Comparison of ENCODE assay signal across 8 mouse cellular contexts in genomic region chr11:84826185-84826584, GRCm38 (mm10). TPM values are rescaled to one million over a fixed set of nuclear protein-coding genes. Genes with fewer than 3 reads are reported as not detected.
DNase-seq lines count a peak whose midpoint lies in the region; ATAC-seq lines count a peak whose summit lies in the region.

No protein-coding gene starts in this region.

- H3K4me3 ChIP-seq in brown adipose tissue, adult 24 weeks (ENCODE audit: insufficient read depth, low read depth, low read length) = no peak overlapping the region

- H3K4me1 ChIP-seq in brown adipose tissue, adult 24 weeks (ENCODE audit: control insufficient read depth, insufficient read depth, insufficient read length, low read length) = peaks cover 6% of the 10 kb centered on the region

- peak; percentile 48 for ATAC-seq in frontal cortex, adult (ENCODE audit: low TSS enrichment)
- no peak for ATAC-seq in granulocyte monocyte progenitor cell, adult 5-6 weeks (replicated peaks; ENCODE audit: poor library complexity, severe bottlenecking)

- peak overlapping the region; percentile 84 for H3K27ac ChIP-seq in brown adipose tissue, adult 24 weeks (replicated peaks; ENCODE audit: low read depth, low read length)

- no peak for DNase-seq in frontal cortex, postnatal 25 days (ENCODE audit: low spot score in 2 of 2)
- peak; percentile 65 for DNase-seq in heart, adult 8-10 months (ENCODE audit: low spot score)
- DNase-seq in layer of hippocampus, adult 11-12 months (ENCODE audit: low spot score) = peak; percentile 49
- peak; percentile 62 for DNase-seq in lung, postnatal 10 days
- no peak for DNase-seq in thymus, postnatal 14 days

RNA-seq across cellular contexts. Expression of gene Dhrs11, which starts 2.6 kb away (rescaled TPM):
- polyA plus RNA-seq in brown adipose tissue, adult 24 weeks (2012; ENCODE audit: insufficient read depth, insufficient read length, missing spikeins) = 18.6 and 22.3 TPM in 2 replicates
- 100 to 1,000 TPM; 104 to 123 (median 113) TPM for total RNA-seq in heart, adult 8-10 months (2022)
- total RNA-seq in granulocyte monocyte progenitor cell, adult 5-6 weeks (2014; fragmentation: Nextera tagmentation) = 20.6 and 38.4 TPM in 2 replicates
- total RNA-seq in granulocyte monocyte progenitor cell, adult 5-6 weeks (2017) = 14.9 and 15.9 TPM in 2 replicates

RNA-seq across cellular contexts. Expression of gene Mrm1, which starts 6.9 kb away (rescaled TPM):
- polyA plus RNA-seq in brown adipose tissue, adult 24 weeks (2012; ENCODE audit: insufficient read depth, insufficient read length, missing spikeins) = 6.9 and 9.6 TPM in 2 replicates
- 10 to 100 TPM; 16.7 to 23.3 (median 21.1) TPM for total RNA-seq in heart, adult 8-10 months (2022)
- total RNA-seq in granulocyte monocyte progenitor cell, adult 5-6 weeks (2014; fragmentation: Nextera tagmentation) = 8.1 and 10.9 TPM in 2 replicates
- 6.8 and 9.2 TPM in 2 replicates for total RNA-seq in granulocyte monocyte progenitor cell, adult 5-6 weeks (2017)

RNA-seq across cellular contexts. Expression of gene Ggnbp2, which starts 44.4 kb away (rescaled TPM):
- 60.0 and 66.9 TPM in 2 replicates for polyA plus RNA-seq in brown adipose tissue, adult 24 weeks (2012; ENCODE audit: insufficient read depth, insufficient read length, missing spikeins)
- total RNA-seq in heart, adult 8-10 months (2022) = 10 to 100 TPM; 46.1 to 53.6 (median 50.1) TPM
- 72.0 and 78.9 TPM in 2 replicates for total RNA-seq in granulocyte monocyte progenitor cell, adult 5-6 weeks (2014; fragmentation: Nextera tagmentation)
- total RNA-seq in granulocyte monocyte progenitor cell, adult 5-6 weeks (2017) = 78.5 and 110 TPM in 2 replicates

RNA-seq across cellular contexts. Expression of gene Myo19, which starts 53.8 kb away (rescaled TPM):
- 3.5 and 3.6 TPM in 2 replicates for polyA plus RNA-seq in brown adipose tissue, adult 24 weeks (2012; ENCODE audit: insufficient read depth, insufficient read length, missing spikeins)
- total RNA-seq in heart, adult 8-10 months (2022) = 1 to 10 TPM; 4.4 to 6.2 (median 5.4) TPM
- total RNA-seq in granulocyte monocyte progenitor cell, adult 5-6 weeks (2014; fragmentation: Nextera tagmentation) = 10.7 and 13.4 TPM in 2 replicates
- 5.1 and 5.2 TPM in 2 replicates for total RNA-seq in granulocyte monocyte progenitor cell, adult 5-6 weeks (2017)

RNA-seq across cellular contexts. Expression of gene Pigw, which starts 53.9 kb away (rescaled TPM):
- 3.5 and 4.7 TPM in 2 replicates for polyA plus RNA-seq in brown adipose tissue, adult 24 weeks (2012; ENCODE audit: insufficient read depth, insufficient read length, missing spikeins)
- 1 to 10 TPM; 5.8 to 6.7 (median 6.7) TPM for total RNA-seq in heart, adult 8-10 months (2022)
- total RNA-seq in granulocyte monocyte progenitor cell, adult 5-6 weeks (2014; fragmentation: Nextera tagmentation) = 5.0 and 5.8 TPM in 2 replicates
- 7.8 and 8.3 TPM in 2 replicates for total RNA-seq in granulocyte monocyte progenitor cell, adult 5-6 weeks (2017)

Comparison
In these comparisons a context has a peak if more than half of its experiments do, and no peak if none do; other contexts are left out.
1. DNase-seq: peak in heart, adult 8-10 months (single experiment), layer of hippocampus, adult 11-12 months (single experiment) and lung, postnatal 10 days (single experiment); none in frontal cortex, postnatal 25 days (0 of 2) and thymus, postnatal 14 days (single experiment).